ENCODE assay signal across 29 mouse cellular contexts in the genomic region with DNA sequence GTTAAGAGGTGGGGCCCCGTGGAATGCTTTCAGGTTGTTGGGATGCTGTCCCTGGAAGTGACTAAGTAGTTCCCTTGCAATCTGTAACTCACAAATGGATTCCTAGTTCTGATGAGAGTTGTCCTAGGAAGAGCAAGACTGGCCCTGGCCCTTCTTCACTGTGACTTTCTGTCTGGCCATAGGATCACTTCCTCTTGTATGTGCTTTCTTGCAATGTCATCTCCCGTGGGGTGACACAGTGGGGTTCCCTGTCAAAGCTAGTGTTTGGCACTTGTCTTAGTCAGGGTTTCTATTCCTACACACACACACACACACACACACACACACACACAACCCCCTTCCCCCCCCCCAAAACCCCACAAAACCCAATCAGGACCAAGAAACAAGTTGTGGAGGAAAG. TPM values are rescaled to one million over a fixed set of nuclear protein-coding genes. Genes with fewer than 3 reads are reported as not detected.
A peak's percentile ranks its signal among the peaks of the same experiment; 100 is the strongest.
DNase-seq lines count a peak whose midpoint lies in the region; ATAC-seq and TF ChIP-seq lines count a peak whose summit lies in the region.
"Had no signal": no experiment of that assay in that cellular context is flagged by ENCODE, and none has a peak within 500 bp of the region (broad histone marks: within the 10 kb centered on the region; RNA-seq: fewer than 3 reads in every experiment).

No protein-coding gene starts in this region.

- H3K36me3 ChIP-seq in CH12.LX (replicated peaks in 1 of 2; ENCODE audit: control insufficient read depth in 1 of 2, insufficient read depth in 1 of 2, low read length in 1 of 2), result peaks cover 0 to 7% of the 10 kb centered on the region in 2 experiments
- H3K36me3 ChIP-seq: embryonic facial prominence, embryonic 12.5 days; embryonic facial prominence, embryonic 15.5 days; heart, embryonic 12.5 days; heart, embryonic 15.5 days; hindbrain, embryonic 10.5 days; hindbrain, embryonic 13.5 days had no signal

- H3K4me2 ChIP-seq in CH12.LX (ENCODE audit: insufficient read depth, low read depth, poor library complexity, severe bottlenecking), result peak overlapping the region; percentile 11; the same call in 1 of the 2 replicates
- H3K4me2 ChIP-seq: embryonic facial prominence, embryonic 12.5 days; embryonic facial prominence, embryonic 15.5 days; heart, embryonic 12.5 days; heart, embryonic 15.5 days; hindbrain, embryonic 13.5 days had no signal

- no peaks in the 10 kb centered on the region for H3K27me3 ChIP-seq in CH12.LX (replicated peaks)
- H3K27me3 ChIP-seq: embryonic facial prominence, embryonic 12.5 days; embryonic facial prominence, embryonic 15.5 days; heart, embryonic 12.5 days; heart, embryonic 15.5 days; hindbrain, embryonic 13.5 days had no signal

- TF ChIP-seq CTCF in CH12.LX (conservative IDR thresholded peaks at IDR 0.05 in 1 of 2, IDR thresholded peaks at IDR 0.05 in 1 of 2; ENCODE audit: low read depth in 2 of 2, low read length in 2 of 2), result no peak

- H3K4me3 ChIP-seq in CH12.LX (replicated peaks in 1 of 3; ENCODE audit: low read depth in 2 of 3, low read length in 2 of 3, poor library complexity in 1 of 3), result no peak overlapping the region
- H3K4me3 ChIP-seq: embryonic facial prominence, embryonic 12.5 days; embryonic facial prominence, embryonic 15.5 days; gastrocnemius, adult 2 months; heart, embryonic 12.5 days; heart, embryonic 15.5 days; hindbrain, embryonic 10.5 days; hindbrain, embryonic 13.5 days had no signal

- TF ChIP-seq POLR2A in CH12.LX (IDR thresholded peaks at IDR 0.05; ENCODE audit: low read depth, low read length), result no peak

- H3K9ac ChIP-seq in CH12.LX (ENCODE audit: insufficient read depth, low read depth), result no peak overlapping the region
- H3K9ac ChIP-seq: embryonic facial prominence, embryonic 12.5 days; embryonic facial prominence, embryonic 15.5 days; forebrain, postnatal 0 days; heart, embryonic 12.5 days; heart, embryonic 15.5 days; hindbrain, embryonic 13.5 days had no signal

- no peaks in the 10 kb centered on the region for H3K79me2 ChIP-seq in CH12.LX (replicated peaks; ENCODE audit: control insufficient read depth, extremely low read depth, insufficient read depth, poor library complexity, severe bottlenecking)

- DNase-seq in A20 (ENCODE audit: low read depth, low spot score), result peak; percentile 14
- DNase-seq in CH12.LX (ENCODE audit: extremely low read depth), result no peak
- peak; percentile 23 to 30 for DNase-seq in monocyte, adult 2 months (ENCODE audit: low read depth in 1 of 2, low spot score in 2 of 2)
- no peak for DNase-seq in spleen, postnatal 14 days (ENCODE audit: low spot score in 2 of 2)
- DNase-seq in testis, postnatal 14 days (ENCODE audit: low spot score), result no peak
- DNase-seq in layer of hippocampus, adult 11-12 months (ENCODE audit: low spot score), result no peak
- DNase-seq in ovary, postnatal 14 days (ENCODE audit: low spot score), result no peak
- DNase-seq: adrenal gland, adult 8-10 months; adrenal gland, postnatal 25 days; cerebellum, adult 18-20 months; cerebellum, adult 9-10 months; cerebellum, postnatal 14 days; forebrain, postnatal 0 days; gastrocnemius, adult 2 months; gastrocnemius, postnatal 14 days; heart, adult 18-20 months; heart, postnatal 10 days; heart, postnatal 36 days had no signal

- H3K27ac ChIP-seq in CH12.LX (ENCODE audit: insufficient read depth, low read depth), result no peak overlapping the region
- H3K27ac ChIP-seq: embryonic facial prominence, embryonic 12.5 days; embryonic facial prominence, embryonic 15.5 days; gastrocnemius, adult 2 months; heart, embryonic 15.5 days; hindbrain, embryonic 10.5 days; hindbrain, embryonic 13.5 days had no signal

- TF ChIP-seq EP300 in CH12.LX (IDR thresholded peaks at IDR 0.05; ENCODE audit: low read length), result no peak

- in situ Hi-C loops in CH12.LX (cut with MboI; ENCODE audit: low pct_ligation_motif_present, low pct_unique_long_range_greater_than_20kb, low sequenced_read_pairs), result no loop called here

- H3K4me1 ChIP-seq in CH12.LX (ENCODE audit: control insufficient read depth in 1 of 2, insufficient read depth in 2 of 2), result peaks cover 0 to 6% of the 10 kb centered on the region in 2 experiments; a peak in 2 of 4 replicates
- H3K4me1 ChIP-seq: heart, embryonic 15.5 days had no signal

- no peaks in the 10 kb centered on the region for H3K9me3 ChIP-seq in CH12.LX (replicated peaks; ENCODE audit: low read length)
- H3K9me3 ChIP-seq: embryonic facial prominence, embryonic 12.5 days; embryonic facial prominence, embryonic 15.5 days; heart, embryonic 12.5 days; heart, embryonic 15.5 days; hindbrain, embryonic 10.5 days; hindbrain, embryonic 13.5 days had no signal

- dilution Hi-C loops in CH12.LX (cut with MboI; ENCODE audit: extremely low pct_ligation_motif_present, extremely low pct_unique_long_range_greater_than_20kb, low sequenced_read_pairs), result no loop called here

- peak; percentile 83 for ATAC-seq in granulocyte monocyte progenitor cell, adult 5-6 weeks (replicated peaks; ENCODE audit: poor library complexity, severe bottlenecking)
- ATAC-seq: activated CD4-positive, CD25-positive, alpha-beta regulatory T cell, adult 4 months; CD4-positive, CD25-positive, alpha-beta regulatory T cell, adult 4 months; forebrain, embryonic 14.5 days; forebrain, postnatal 0 days; hindbrain, embryonic 16.5 days had no signal

- no peak for TF ChIP-seq RAD21 in CH12.LX (IDR thresholded peaks at IDR 0.05; ENCODE audit: low read depth, low read length)

TF ChIP-seq in CH12.LX, 34 proteins besides CTCF, POLR2A, EP300 and RAD21:
- TF ChIP-seq CHD2 (IDR thresholded peaks at IDR 0.05; ENCODE audit: low read length) (no peak), GABPA (IDR thresholded peaks at IDR 0.05; ENCODE audit: insufficient replicate concordance, low read depth, low read length) (no peak), IRF4 (IDR thresholded peaks at IDR 0.05; ENCODE audit: low read depth, low read length) (no peak), USF1 (IDR thresholded peaks at IDR 0.05; ENCODE audit: low read depth, low read length) (no peak), CHD1 (IDR thresholded peaks at IDR 0.05; ENCODE audit: low read depth, low read length) (no peak), MXI1 (IDR thresholded peaks at IDR 0.05; ENCODE audit: low read depth, low read length) (no peak), ETS1 (conservative IDR thresholded peaks at IDR 0.05; ENCODE audit: low read depth, low read length) (no peak)

RNA-seq across cellular contexts. Expression of gene Xrcc2, which starts 42.5 kb away (rescaled TPM):
- total RNA-seq in CH12.LX (2012; rRNA removed), result 13.0 and 16.3 TPM in 2 replicates
- total RNA-seq in CH12.LX (2014; rRNA removed), result 21.9 and 23.4 TPM in 2 replicates
- 10.0 and 11.3 TPM in 2 replicates for polyA plus RNA-seq in CH12.LX (2012; ENCODE audit: insufficient read length, low read depth)
- total RNA-seq in granulocyte monocyte progenitor cell, adult 5-6 weeks (2014; fragmentation: Nextera tagmentation), result 15.2 and 21.9 TPM in 2 replicates
- 12.7 and 14.9 TPM in 2 replicates for total RNA-seq in granulocyte monocyte progenitor cell, adult 5-6 weeks (2017)

Comparison
In these comparisons a context has a peak if more than half of its experiments do, and no peak if none do; other contexts are left out.
1. DNase-seq: peak in A20 (single experiment) and monocyte, adult 2 months (2 of 2); none in CH12.LX (single experiment), spleen, postnatal 14 days (0 of 2), testis, postnatal 14 days (single experiment), layer of hippocampus, adult 11-12 months (single experiment) and ovary, postnatal 14 days (single experiment).